Mouse (Mus musculus) liver, adult 2 months (tissue): ENCODE data around the gene 2310009B15Rik.

Source experiments
- CTCF ChIP-seq: fragments of 200-500 bp; IDR thresholded peaks from 2 replicates; pipeline ENCODE4 v1.5.1; 2011; ENCODE audit warnings: low read depth, low read length, control low read depth
- POLR2A ChIP-seq: fragments of 200-500 bp; IDR thresholded peaks from 2 replicates; pipeline ENCODE4 v1.6.1; 2011; ENCODE audit warnings: low read length, control low read depth; ENCODE audit not compliant: insufficient read depth; ENCODE audit errors: extremely low read depth

- TF ChIP-seq CTCF = no peak
- TF ChIP-seq POLR2A = no peak
Observed at GRCm38 (mm10) chr1:138877470-138878254, 21.0 kb upstream of the 2310009B15Rik start.
